Mouse (Mus musculus): ENCODE results near the gene Nek8.

DNA sequence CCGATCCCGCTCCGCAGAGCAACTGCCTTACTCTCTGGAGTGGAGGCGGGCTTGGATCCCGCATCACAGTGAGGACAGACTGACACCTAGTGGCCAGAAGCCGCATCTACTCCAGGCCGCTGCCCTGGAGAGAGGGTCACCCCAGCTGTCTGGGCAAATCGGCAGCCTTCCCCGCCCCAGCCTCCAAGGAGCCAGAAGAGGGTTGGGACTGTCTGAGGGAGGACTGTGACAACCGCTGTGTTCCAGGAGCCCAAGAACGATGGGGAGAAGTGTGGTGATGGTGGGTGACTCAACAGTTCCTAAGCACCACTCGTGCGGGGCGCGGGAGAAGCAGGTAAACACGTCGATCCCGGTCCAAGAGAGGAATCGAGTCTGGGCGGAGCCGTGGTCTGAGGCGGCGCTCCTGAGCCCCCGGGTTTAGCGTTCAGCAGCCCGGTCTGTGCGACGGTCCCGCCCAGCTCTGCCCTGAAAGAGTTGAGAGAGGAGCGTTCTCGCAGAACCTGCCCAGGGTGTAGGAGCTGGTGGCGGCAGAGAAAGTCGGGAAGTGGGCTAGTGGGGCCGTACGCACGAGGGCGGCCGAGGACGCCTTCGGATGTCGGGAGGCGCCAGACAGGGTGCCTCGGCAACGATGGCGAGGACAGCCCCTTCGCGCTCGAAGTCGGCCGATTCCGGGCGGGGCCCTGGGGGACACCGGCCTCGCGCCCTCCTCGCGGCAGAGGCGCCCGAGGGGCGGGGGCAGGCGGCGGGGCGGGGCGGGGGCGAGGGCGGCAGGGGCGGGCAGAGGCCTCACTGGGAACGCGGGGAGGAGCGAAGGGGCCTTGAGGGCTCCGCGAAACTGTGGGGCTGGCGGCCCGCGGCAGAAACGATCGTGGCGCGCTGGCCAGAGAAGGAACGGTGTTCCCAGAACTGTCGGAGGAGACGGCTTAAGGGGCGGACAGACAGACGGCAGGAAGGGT lies 1.7 kb upstream of the Nek8 start:
- TF ChIP-seq CTCF (IDR thresholded peaks at IDR 0.05; ENCODE audit: low read depth), result peak; percentile 100
- TF ChIP-seq EP300 (IDR thresholded peaks at IDR 0.05; ENCODE audit: low read depth), result 0 out of 2 replicates have a peak, but pooled peaks have one; percentile 15

Measured in liver, postnatal 0 days (tissue).